Mouse (Mus musculus): ENCODE data around the gene Krtdap. TPM values are rescaled to one million over a fixed set of nuclear protein-coding genes. Genes with fewer than 3 reads are reported as not detected.
"Not testable (repeated sequence)": the region's sequence is repeated elsewhere in the genome, so short reads cannot be mapped to it uniquely, and the experiment has no call there.

Krtdap gene
- 1.0 and 1.1 TPM in 2 replicates for polyA plus RNA-seq (2016; fragmentation: Nextera tagmentation; extraction: Ambion mirVana)

GRCm38 (mm10) chr7:30787377-30788022 lies at the start of gene Krtdap:
Gene Krtdap (plus strand): TSS chr7:30787896.
- WGBS: 44% methylated on average over 15 of the region's 15 CpGs
- H3K9me3 ChIP-seq: no peaks in the 10 kb centered on the region
- H3K4me3 ChIP-seq: no peak within 1 kb of the TSS
- no peaks in the 10 kb centered on the region for H3K4me1 ChIP-seq
- no peaks in the 10 kb centered on the region for H3K36me3 ChIP-seq
- no peak for ATAC-seq (ENCODE audit: insufficient number of reproducible peaks, insufficient read depth, low FRiP score, low TSS enrichment)
- H3K27me3 ChIP-seq: no peaks in the 10 kb centered on the region
- no peak within 1 kb of the TSS for H3K27ac ChIP-seq
- H3K9ac ChIP-seq: no peak within 1 kb of the TSS
- no peak within 1 kb of the TSS for H3K4me2 ChIP-seq (replicated peaks)

- H3K9me3 ChIP-seq; H3K4me2 ChIP-seq (replicated peaks); H3K9ac ChIP-seq; ATAC-seq (ENCODE audit: insufficient number of reproducible peaks, insufficient read depth, low FRiP score, low TSS enrichment); H3K4me3 ChIP-seq; H3K27ac ChIP-seq; H3K4me1 ChIP-seq; H3K27me3 ChIP-seq; H3K36me3 ChIP-seq: not testable (repeated sequence)
- 83% methylated on average over 2 of the region's 2 CpGs for WGBS
Observed at GRCm38 (mm10) chr7:30742570-30742969, 45.1 kb upstream of the Krtdap start.

- ATAC-seq (ENCODE audit: insufficient number of reproducible peaks, insufficient read depth, low FRiP score, low TSS enrichment): not testable (repeated sequence)
- 86% methylated on average over 2 of the region's 4 CpGs for whole genome bisulfite sequencing
Observed at GRCm38 (mm10) chr7:30743617-30744016, 44.1 kb upstream of the Krtdap start, which contains the start of gene Gapdhs. Gene Gapdhs (minus strand): TSS chr7:30743681.

GRCm38 (mm10) chr7:30744022-30744598 lies 43.6 kb upstream of the Krtdap start:
- Histone ChIP-seq H3K9ac (no peak overlapping the region), H3K4me3 (no peak overlapping the region), H3K4me2 (replicated peaks) (no peak overlapping the region), H3K9me3 (no peaks in the 10 kb centered on the region), H3K4me1 (no peaks in the 10 kb centered on the region), H3K27ac (no peak overlapping the region), H3K27me3 (no peaks in the 10 kb centered on the region), H3K36me3 (no peaks in the 10 kb centered on the region)
- 53% methylated on average over 4 of the region's 4 CpGs for WGBS
- no peak for ATAC-seq (ENCODE audit: insufficient number of reproducible peaks, insufficient read depth, low FRiP score, low TSS enrichment)

More at GRCm38 (mm10) chr7:30743617-30744016, 44.1 kb upstream of the Krtdap start, which contains the start of gene Gapdhs:
- H3K36me3 ChIP-seq; H3K27ac ChIP-seq; H3K4me2 ChIP-seq (replicated peaks); H3K9ac ChIP-seq; H3K4me3 ChIP-seq; H3K27me3 ChIP-seq; H3K9me3 ChIP-seq; H3K4me1 ChIP-seq: not testable (repeated sequence)

- ATAC-seq (ENCODE audit: insufficient number of reproducible peaks, insufficient read depth, low FRiP score, low TSS enrichment): no peak
- H3K4me2 ChIP-seq (replicated peaks): no peak overlapping the region
- H3K36me3 ChIP-seq: no peaks in the 10 kb centered on the region
- H3K9ac ChIP-seq: no peak overlapping the region
- no peak overlapping the region for H3K27ac ChIP-seq
- no peak overlapping the region for H3K4me3 ChIP-seq
- H3K4me1 ChIP-seq: no peaks in the 10 kb centered on the region
- H3K9me3 ChIP-seq: no peaks in the 10 kb centered on the region
- H3K27me3 ChIP-seq: no peaks in the 10 kb centered on the region
- WGBS: 83% methylated on average over 7 of the region's 7 CpGs
Observed at GRCm38 (mm10) chr7:30747525-30748204, 40.0 kb upstream of the Krtdap start.

GRCm38 (mm10) chr7:30749824-30750606 lies 37.7 kb upstream of the Krtdap start:
- Histone ChIP-seq H3K27ac (no peak overlapping the region), H3K36me3 (peaks cover 8% of the 10 kb centered on the region), H3K4me3 (no peak overlapping the region), H3K4me1 (no peaks in the 10 kb centered on the region), H3K4me2 (replicated peaks) (no peak overlapping the region), H3K9me3 (peaks cover 6% of the 10 kb centered on the region), H3K9ac (no peak overlapping the region), H3K27me3 (no peaks in the 10 kb centered on the region)
- no peak for ATAC-seq (ENCODE audit: insufficient number of reproducible peaks, insufficient read depth, low FRiP score, low TSS enrichment)
- 80% methylated on average over 13 of the region's 13 CpGs for WGBS

GRCm38 (mm10) chr7:30751086-30751669 lies 36.5 kb upstream of the Krtdap start, which contains the start of gene Sbsn:
Gene Sbsn (plus strand): TSS chr7:30751471.
- no peak within 1 kb of the TSS for H3K27ac ChIP-seq
- no peak within 1 kb of the TSS for H3K4me2 ChIP-seq (replicated peaks)
- peaks cover 19% of the 10 kb centered on the region for H3K36me3 ChIP-seq
- H3K27me3 ChIP-seq: no peaks in the 10 kb centered on the region
- 62% methylated on average over 5 of the region's 5 CpGs for WGBS
- peaks cover 12% of the 10 kb centered on the region for H3K9me3 ChIP-seq
- H3K9ac ChIP-seq: no peak within 1 kb of the TSS
- no peak within 1 kb of the TSS for H3K4me3 ChIP-seq
- H3K4me1 ChIP-seq: no peaks in the 10 kb centered on the region
- no peak for ATAC-seq (ENCODE audit: insufficient number of reproducible peaks, insufficient read depth, low FRiP score, low TSS enrichment)

GRCm38 (mm10) chr7:30757001-30757400 lies 30.7 kb upstream of the Krtdap start:
- H3K27me3 ChIP-seq: no peaks in the 10 kb centered on the region
- H3K9ac ChIP-seq: no peak overlapping the region
- no peak overlapping the region for H3K4me2 ChIP-seq (replicated peaks)
- no peak overlapping the region for H3K4me3 ChIP-seq
- ATAC-seq (ENCODE audit: insufficient number of reproducible peaks, insufficient read depth, low FRiP score, low TSS enrichment): no peak
- H3K27ac ChIP-seq: no peak overlapping the region
- H3K9me3 ChIP-seq: peaks cover 12% of the 10 kb centered on the region
- H3K36me3 ChIP-seq: peaks cover 24% of the 10 kb centered on the region
- WGBS: 61% methylated on average over 3 of the region's 3 CpGs
- H3K4me1 ChIP-seq: no peaks in the 10 kb centered on the region

GRCm38 (mm10) chr7:30758853-30759252 lies 28.8 kb upstream of the Krtdap start:
- WGBS: 18% methylated on average over 4 of the region's 4 CpGs
- no peak overlapping the region for H3K9ac ChIP-seq
- ATAC-seq (ENCODE audit: insufficient number of reproducible peaks, insufficient read depth, low FRiP score, low TSS enrichment): no peak
- H3K27me3 ChIP-seq: no peaks in the 10 kb centered on the region
- no peak overlapping the region for H3K27ac ChIP-seq
- peaks cover 24% of the 10 kb centered on the region for H3K36me3 ChIP-seq
- no peak overlapping the region for H3K4me2 ChIP-seq (replicated peaks)
- no peak overlapping the region for H3K4me3 ChIP-seq
- H3K9me3 ChIP-seq: peaks cover 12% of the 10 kb centered on the region
- no peaks in the 10 kb centered on the region for H3K4me1 ChIP-seq

- WGBS: 77% methylated on average over 4 of the region's 4 CpGs
- ATAC-seq (ENCODE audit: insufficient number of reproducible peaks, insufficient read depth, low FRiP score, low TSS enrichment): no peak
- no peaks in the 10 kb centered on the region for H3K4me1 ChIP-seq
- H3K27ac ChIP-seq: no peak overlapping the region
- H3K27me3 ChIP-seq: no peaks in the 10 kb centered on the region
- no peak overlapping the region for H3K4me2 ChIP-seq (replicated peaks)
- H3K4me3 ChIP-seq: no peak overlapping the region
- H3K36me3 ChIP-seq: no peaks in the 10 kb centered on the region
- no peaks in the 10 kb centered on the region for H3K9me3 ChIP-seq
- H3K9ac ChIP-seq: no peak overlapping the region
Observed at GRCm38 (mm10) chr7:30761769-30762352, 25.8 kb upstream of the Krtdap start.

GRCm38 (mm10) chr7:30763456-30763855 lies 24.2 kb upstream of the Krtdap start, which contains the start of gene Dmkn:
Gene Dmkn (plus strand): TSS chr7:30763756.
- Histone ChIP-seq H3K4me1 (no peaks in the 10 kb centered on the region), H3K9me3 (no peaks in the 10 kb centered on the region), H3K4me2 (replicated peaks) (no peak within 1 kb of the TSS), H3K27ac (no peak within 1 kb of the TSS), H3K36me3 (no peaks in the 10 kb centered on the region), H3K4me3 (no peak within 1 kb of the TSS), H3K9ac (no peak within 1 kb of the TSS), H3K27me3 (no peaks in the 10 kb centered on the region)
- WGBS: 37% methylated on average over 5 of the region's 5 CpGs
- ATAC-seq (ENCODE audit: insufficient number of reproducible peaks, insufficient read depth, low FRiP score, low TSS enrichment): no peak
